Mouse (Mus musculus) testis, adult 2 months (tissue): Measurements from ENCODE around the gene Gnpnat1. TPM values are rescaled to one million over a fixed set of nuclear protein-coding genes. Genes with fewer than 3 reads are reported as not detected.
A peak's percentile ranks its signal among the peaks of the same experiment; 100 is the strongest.

Experiments used
- H3K27ac ChIP-seq: fragments of 200-500 bp; 2 replicates; pipeline ENCODE4 v1.5.1; 2012; ENCODE audit warnings: low read depth, low read length; ENCODE audit not compliant: control insufficient read depth, insufficient read depth
- H3K27me3 ChIP-seq: fragments of 200-500 bp; 2 replicates; pipeline ENCODE4 v1.6.1; 2012; ENCODE audit warnings: mild to moderate bottlenecking, low read length, moderate library complexity; ENCODE audit not compliant: control insufficient read depth, insufficient read depth
- H3K36me3 ChIP-seq: fragments of 200-500 bp; 2 replicates; pipeline ENCODE4 v1.6.1; 2012; ENCODE audit warnings: mild to moderate bottlenecking, low read length; ENCODE audit not compliant: control insufficient read depth, insufficient read depth
- H3K4me1 ChIP-seq: fragments of 200-500 bp; 2 replicates; pipeline ENCODE4 v1.6.1; 2012; ENCODE audit warnings: low read length; ENCODE audit not compliant: control insufficient read depth, insufficient read depth
- H3K4me3 ChIP-seq: fragments of 200-500 bp; 2 replicates; pipeline ENCODE4 v1.5.1; 2012; ENCODE audit warnings: low read depth, mild to moderate bottlenecking, low read length, moderate library complexity, mixed read lengths; ENCODE audit not compliant: control insufficient read depth
- CTCF ChIP-seq: fragments of 200-500 bp; IDR thresholded peaks from 2 replicates; pipeline ENCODE4 v1.5.1; 2012; ENCODE audit warnings: low read depth, mild to moderate bottlenecking, inconsistent platforms, low read length, moderate library complexity; ENCODE audit not compliant: control insufficient read depth, insufficient read depth, insufficient replicate concordance
- POLR2A ChIP-seq: fragments of 200-500 bp; IDR thresholded peaks from 2 replicates; pipeline ENCODE4 v1.6.1; 2012; ENCODE audit warnings: low read depth, mild to moderate bottlenecking, inconsistent platforms, low read length, moderate library complexity; ENCODE audit not compliant: control insufficient read depth
- polyA plus RNA-seq: library from polyadenylated mRNA; depleted of rRNA; stranded (reverse); fragments of >200 nt; gene quantifications from 2 replicates; pipeline ENCODE4 v1.2.3, GENCODE M21; 2012

Gnpnat1 gene
- polyA plus RNA-seq, 1 experiment: 3.5 TPM

DNA sequence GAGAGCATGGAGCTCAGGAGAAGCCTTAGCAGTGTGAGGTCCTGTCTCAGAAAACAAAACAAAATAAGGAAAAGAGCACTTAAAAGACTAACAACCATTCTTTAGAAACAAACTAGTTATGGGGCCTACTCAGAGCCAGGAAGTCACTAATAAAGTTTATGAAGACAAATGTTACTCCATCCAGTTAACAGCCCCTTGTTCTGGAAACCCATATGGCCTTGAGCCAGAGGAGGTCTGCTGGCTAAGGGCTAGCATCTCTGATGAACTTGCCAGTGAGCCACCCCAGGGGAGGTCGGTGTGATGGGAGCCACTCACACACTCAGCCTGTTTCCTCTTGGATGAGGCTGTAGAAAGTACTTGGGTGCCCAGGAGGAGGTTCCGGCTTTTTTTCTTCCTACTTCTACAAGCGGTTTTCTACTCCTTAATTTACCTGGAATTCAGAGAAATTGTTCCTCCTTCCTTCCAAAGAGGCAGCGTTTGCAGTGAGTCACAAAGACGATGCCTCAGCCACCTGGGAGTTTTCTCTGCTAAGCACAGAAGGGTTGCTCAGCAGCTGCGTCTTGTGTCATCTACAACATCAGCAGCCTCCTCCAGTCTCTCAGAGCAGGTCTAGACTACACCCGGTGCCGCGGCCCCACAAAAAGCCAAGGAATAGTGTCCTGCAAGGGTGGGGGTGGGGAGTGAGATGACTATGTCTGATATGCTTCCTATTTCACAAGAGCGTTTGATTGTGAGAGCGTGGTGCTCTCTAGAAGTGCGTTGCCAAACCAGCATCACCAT lies 38.3 kb upstream of the Gnpnat1 start:
- TF ChIP-seq CTCF: no peak
- TF ChIP-seq POLR2A: no peak

DNA sequence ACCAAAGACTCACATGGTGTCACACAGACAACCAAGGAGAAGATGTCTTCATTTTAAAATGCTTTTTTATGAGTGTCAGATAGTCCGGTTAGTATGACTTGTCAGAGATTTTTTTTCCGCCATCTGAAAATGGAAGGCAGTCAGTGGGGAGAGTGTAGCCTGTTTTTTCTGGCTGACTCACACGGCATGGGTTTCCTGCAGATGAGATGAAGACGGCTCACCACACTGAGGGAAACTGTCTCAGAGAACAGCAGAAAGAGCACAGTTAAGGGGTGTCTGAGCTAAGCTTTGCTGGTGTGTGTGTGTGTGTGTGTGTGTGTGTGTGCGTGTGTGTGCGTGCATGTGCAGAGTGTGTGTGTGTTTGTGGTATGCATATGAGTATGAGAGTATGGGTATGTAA lies 36.6 kb upstream of the Gnpnat1 start:
- no peaks in the 10 kb centered on the region for H3K27me3 ChIP-seq
- TF ChIP-seq CTCF (no peak), POLR2A (no peak)
- peaks cover 11% of the 10 kb centered on the region for H3K4me1 ChIP-seq
- no peak overlapping the region for H3K4me3 ChIP-seq
- no peaks in the 10 kb centered on the region for H3K36me3 ChIP-seq
- H3K27ac ChIP-seq: no peak overlapping the region

More for the DNA sequence above, 38.3 kb upstream of the Gnpnat1 start:
- no peak overlapping the region for H3K27ac ChIP-seq
- no peaks in the 10 kb centered on the region for H3K27me3 ChIP-seq
- no peaks in the 10 kb centered on the region for H3K36me3 ChIP-seq
- H3K4me1 ChIP-seq: peaks cover 11% of the 10 kb centered on the region
- no peak overlapping the region for H3K4me3 ChIP-seq

DNA sequence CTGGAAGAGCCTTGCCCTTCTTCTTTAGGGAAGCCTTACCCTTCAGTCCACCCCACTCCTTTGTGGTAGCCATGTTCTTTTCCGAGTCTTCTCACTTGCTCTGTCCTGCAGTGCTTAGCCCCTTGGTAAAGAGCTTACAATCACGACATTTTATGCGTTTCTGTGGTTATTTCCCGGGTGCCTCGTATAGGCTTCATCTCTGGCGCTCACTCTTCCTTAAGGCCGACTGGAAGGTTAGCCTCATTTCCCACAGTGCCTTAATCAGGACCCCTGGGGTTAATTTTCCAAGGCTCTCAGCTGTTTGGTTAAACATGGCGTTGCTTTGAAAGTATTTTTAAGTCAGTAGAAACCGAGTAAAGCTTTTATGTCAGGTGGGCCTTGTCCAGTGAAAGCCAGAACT lies 34.7 kb upstream of the Gnpnat1 start:
- Histone ChIP-seq H3K27ac (no peak overlapping the region), H3K27me3 (no peaks in the 10 kb centered on the region), H3K4me1 (peaks cover 2% of the 10 kb centered on the region; the same call in 1 of the 2 replicates), H3K4me3 (no peak overlapping the region), H3K36me3 (no peaks in the 10 kb centered on the region)
- TF ChIP-seq POLR2A (no peak), CTCF (no peak)

DNA sequence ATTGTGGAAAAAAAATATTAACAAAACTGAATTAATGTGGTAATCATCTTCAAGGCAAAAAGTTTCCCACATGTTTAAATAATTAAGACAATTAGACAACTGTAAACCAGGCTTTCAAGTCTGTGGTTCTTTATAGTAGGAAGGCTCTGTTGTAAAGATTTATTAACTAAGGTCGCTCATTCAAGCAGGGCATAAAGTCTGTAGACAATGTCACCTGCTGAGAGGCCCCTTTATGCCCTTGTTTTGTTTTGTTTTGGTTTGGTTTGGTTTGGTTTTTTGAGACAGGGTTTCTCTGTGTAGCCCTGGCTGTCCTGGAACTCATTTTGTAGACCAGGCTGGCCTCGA lies 34.2 kb upstream of the Gnpnat1 start:
- no peak for TF ChIP-seq POLR2A
- no peak for TF ChIP-seq CTCF
- H3K27me3 ChIP-seq: no peaks in the 10 kb centered on the region
- H3K27ac ChIP-seq: no peak overlapping the region
- H3K36me3 ChIP-seq: no peaks in the 10 kb centered on the region
- no peak overlapping the region for H3K4me3 ChIP-seq
- peaks cover 2% of the 10 kb centered on the region; the same call in 1 of the 2 replicates for H3K4me1 ChIP-seq

DNA sequence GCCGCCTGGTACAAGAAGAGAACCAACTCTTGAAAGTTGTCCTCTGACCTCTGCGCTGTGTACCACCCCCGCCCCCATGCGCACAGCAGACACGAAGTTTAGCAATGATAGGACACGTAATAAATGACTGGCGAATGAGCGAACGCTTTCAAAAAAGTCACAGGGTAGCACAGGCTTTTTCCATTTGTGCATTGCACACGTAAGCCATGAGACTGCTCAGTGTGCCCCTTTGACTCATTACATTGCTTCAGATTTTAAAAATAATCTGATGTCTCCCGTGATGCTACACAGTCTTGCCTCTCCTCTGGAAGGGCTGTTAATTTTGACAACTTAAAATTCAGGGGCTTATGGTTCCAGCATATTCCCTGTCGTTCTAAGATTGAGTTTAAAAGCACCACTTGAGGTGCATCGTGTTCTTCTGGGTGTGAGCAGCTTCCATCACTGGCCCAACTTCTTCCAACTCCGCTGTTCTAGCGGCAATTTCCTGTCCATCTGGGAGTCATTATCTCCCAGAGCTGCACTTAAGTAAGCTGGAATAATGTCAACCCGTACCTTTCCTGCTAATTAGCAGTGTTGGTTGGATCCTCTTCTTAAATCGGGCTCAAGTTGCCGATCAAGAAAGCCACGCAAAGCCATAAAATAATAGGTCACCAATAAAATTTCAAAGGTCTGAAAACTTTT lies 33.7 kb upstream of the Gnpnat1 start:
- Histone ChIP-seq H3K4me1 (peaks cover 2% of the 10 kb centered on the region; the same call in 1 of the 2 replicates), H3K36me3 (no peaks in the 10 kb centered on the region), H3K4me3 (no peak overlapping the region), H3K27ac (no peak overlapping the region), H3K27me3 (no peaks in the 10 kb centered on the region)
- TF ChIP-seq CTCF (no peak), POLR2A (no peak)

DNA sequence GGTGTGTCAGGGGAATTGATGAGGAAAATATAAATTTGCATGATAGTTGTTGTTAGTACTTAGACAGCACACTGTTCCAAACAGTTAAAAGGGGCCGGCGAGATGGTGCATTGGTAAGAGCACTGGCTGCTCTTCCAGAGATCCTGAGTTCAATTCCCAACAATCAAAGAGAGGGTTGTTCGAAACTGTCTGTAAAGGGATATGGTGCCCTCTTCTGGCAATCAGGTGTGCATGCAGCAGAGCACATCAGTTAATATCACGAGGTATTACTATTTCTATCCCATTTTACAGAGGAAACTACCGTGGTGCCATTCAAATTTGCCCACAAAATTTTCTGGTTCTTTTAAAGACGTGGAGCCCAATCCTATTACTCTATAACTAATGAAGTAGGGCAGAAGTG lies 29.5 kb upstream of the Gnpnat1 start:
- TF ChIP-seq POLR2A (no peak), CTCF (no peak)
- Histone ChIP-seq H3K27ac (no peak overlapping the region), H3K27me3 (no peaks in the 10 kb centered on the region), H3K36me3 (no peaks in the 10 kb centered on the region), H3K4me1 (no peaks in the 10 kb centered on the region), H3K4me3 (no peak overlapping the region)

GRCm38 (mm10) chr14:45432003-45432402 lies 27.3 kb upstream of the Gnpnat1 start:
- peak; percentile 96 for TF ChIP-seq CTCF
- TF ChIP-seq POLR2A: no peak
- no peaks in the 10 kb centered on the region for H3K27me3 ChIP-seq
- no peak overlapping the region for H3K4me3 ChIP-seq
- no peaks in the 10 kb centered on the region for H3K4me1 ChIP-seq
- H3K27ac ChIP-seq: no peak overlapping the region
- H3K36me3 ChIP-seq: no peaks in the 10 kb centered on the region
